Comparison of ENCODE assay signal across 7 mouse cellular contexts in genomic region chr3:87764506-87764905, GRCm38 (mm10). TPM values are rescaled to one million over a fixed set of nuclear protein-coding genes. Genes with fewer than 3 reads are reported as not detected.
A peak's percentile ranks its signal among the peaks of the same experiment; 100 is the strongest.
DNase-seq lines count a peak whose midpoint lies in the region; ATAC-seq lines count a peak whose summit lies in the region.

No protein-coding gene starts in this region.

- intact Hi-C loops in gastrocnemius, postnatal 36 days (cut with DNase I): no loop called here

- H3K36me3 ChIP-seq in neural tube, embryonic 11.5 days (ENCODE audit: control insufficient read depth, insufficient read depth, low read length): no peaks in the 10 kb centered on the region
- no peaks in the 10 kb centered on the region for H3K36me3 ChIP-seq in heart, embryonic 11.5 days (ENCODE audit: control insufficient read depth, insufficient read depth, low read length)

- WGBS in neural tube, embryonic 11.5 days: 37% methylated on average over 10 of the region's 10 CpGs
- WGBS in heart, embryonic 11.5 days (ENCODE audit: insufficient replicate concordance): 22% methylated on average over 10 of the region's 10 CpGs

- H3K4me3 ChIP-seq in neural tube, embryonic 11.5 days (ENCODE audit: low read depth, low read length): no peak overlapping the region
- H3K4me3 ChIP-seq in heart, embryonic 11.5 days (ENCODE audit: low read depth, low read length): peak overlapping the region; percentile 12; the same call in 1 of the 2 replicates

- no peak for ATAC-seq in neural tube, embryonic 11.5 days (ENCODE audit: insufficient read depth, low FRiP score, low TSS enrichment)
- no peak for ATAC-seq in heart, embryonic 11.5 days (replicated peaks; ENCODE audit: insufficient number of reproducible peaks, low FRiP score, low TSS enrichment)

- no peak overlapping the region for H3K9ac ChIP-seq in neural tube, embryonic 11.5 days (ENCODE audit: low read length)
- peak overlapping the region; percentile 49; the same call in 1 of the 2 replicates for H3K9ac ChIP-seq in heart, embryonic 11.5 days (ENCODE audit: low read depth, low read length)

- H3K4me2 ChIP-seq in neural tube, embryonic 11.5 days (ENCODE audit: low read depth): no peak overlapping the region
- peak overlapping the region; percentile 50 for H3K4me2 ChIP-seq in heart, embryonic 11.5 days

- no peak for DNase-seq in neural tube, embryonic 11.5 days (ENCODE audit: low spot score)
- no peak for DNase-seq in neural tube, embryonic 10.5 days (ENCODE audit: extremely low spot score, low spot score)
- peak; percentile 60 to 65 for DNase-seq in kidney, postnatal 25 days
- DNase-seq in skeletal muscle tissue, adult 2 months (ENCODE audit: low read depth, low spot score): peak; percentile 25
- DNase-seq in left cerebral cortex, adult 9 months (ENCODE audit: low spot score in 2 of 2): no peak
- no peak for DNase-seq in gastrocnemius, postnatal 36 days

- 0 out of 2 replicates have a peak overlapping the region, but pooled peaks have one; percentile 15 for H3K27ac ChIP-seq in neural tube, embryonic 11.5 days (ENCODE audit: low read depth, low read length)
- peak overlapping the region; percentile 86 for H3K27ac ChIP-seq in heart, embryonic 11.5 days (ENCODE audit: low read depth, low read length)

- H3K9me3 ChIP-seq in neural tube, embryonic 11.5 days (ENCODE audit: control insufficient read depth, low read length): no peaks in the 10 kb centered on the region
- H3K9me3 ChIP-seq in heart, embryonic 11.5 days (replicated peaks; ENCODE audit: control insufficient read depth, low read length): no peaks in the 10 kb centered on the region

- H3K27me3 ChIP-seq in neural tube, embryonic 11.5 days (ENCODE audit: control insufficient read depth, insufficient read depth, low read length): no peaks in the 10 kb centered on the region; the same call in none of the 2 replicates
- H3K27me3 ChIP-seq in heart, embryonic 11.5 days (ENCODE audit: control insufficient read depth, insufficient read depth, low read length): peaks cover 8% of the 10 kb centered on the region; the same call in 1 of the 2 replicates

- H3K4me1 ChIP-seq in neural tube, embryonic 11.5 days (ENCODE audit: control insufficient read depth, insufficient read depth, low read length): peaks cover 5% of the 10 kb centered on the region
- H3K4me1 ChIP-seq in heart, embryonic 11.5 days (ENCODE audit: control insufficient read depth, insufficient read depth, low read length): peaks cover 24% of the 10 kb centered on the region

RNA-seq across cellular contexts. Expression of gene Lrrc71, which starts 16.1 kb away (rescaled TPM):
- polyA plus RNA-seq in neural tube, embryonic 11.5 days (2014; fragmentation: Nextera tagmentation; extraction: Ambion mirVana): 0.24 and 0.31 TPM in 2 replicates
- polyA plus RNA-seq in heart, embryonic 11.5 days (2014; fragmentation: Nextera tagmentation; extraction: Ambion mirVana): 0.43 and 0.66 TPM in 2 replicates
- under 1 TPM; 0.20 to 0.49 TPM for total RNA-seq in gastrocnemius, postnatal 36 days (2021)

RNA-seq across cellular contexts. Expression of gene Ntrk1, which starts 30.5 kb away (rescaled TPM):
- 18.3 and 20.4 TPM in 2 replicates for polyA plus RNA-seq in neural tube, embryonic 11.5 days (2014; fragmentation: Nextera tagmentation; extraction: Ambion mirVana)
- polyA plus RNA-seq in heart, embryonic 11.5 days (2014; fragmentation: Nextera tagmentation; extraction: Ambion mirVana): 0.30 and 0.51 TPM in 2 replicates
- not detected for total RNA-seq in gastrocnemius, postnatal 36 days (2021)

RNA-seq across cellular contexts. Expression of gene Insrr, which starts 32.2 kb away (rescaled TPM):
- polyA plus RNA-seq in neural tube, embryonic 11.5 days (2014; fragmentation: Nextera tagmentation; extraction: Ambion mirVana): 0.45 and 0.87 TPM in 2 replicates
- 0.03 and 0.23 TPM in 2 replicates for polyA plus RNA-seq in heart, embryonic 11.5 days (2014; fragmentation: Nextera tagmentation; extraction: Ambion mirVana)
- total RNA-seq in gastrocnemius, postnatal 36 days (2021): not detected

RNA-seq across cellular contexts. Expression of gene Pear1, which starts 59.6 kb away (rescaled TPM):
- polyA plus RNA-seq in neural tube, embryonic 11.5 days (2014; fragmentation: Nextera tagmentation; extraction: Ambion mirVana): 9.2 and 10.2 TPM in 2 replicates
- 12.1 and 13.5 TPM in 2 replicates for polyA plus RNA-seq in heart, embryonic 11.5 days (2014; fragmentation: Nextera tagmentation; extraction: Ambion mirVana)
- total RNA-seq in gastrocnemius, postnatal 36 days (2021): 1 to 10 TPM; 4.8 to 8.3 TPM

Comparison
In these comparisons a context has a peak if more than half of its experiments do, and no peak if none do; other contexts are left out.
1. DNase-seq: peak in kidney, postnatal 25 days (2 of 2) and skeletal muscle tissue, adult 2 months (single experiment); none in neural tube, embryonic 11.5 days (single experiment), neural tube, embryonic 10.5 days (single experiment), left cerebral cortex, adult 9 months (0 of 2) and gastrocnemius, postnatal 36 days (0 of 2).
2. RNA of gene Ntrk1, which starts 30.5 kb away (polyA plus RNA-seq): 18.3 to 20.4 TPM in neural tube, embryonic 11.5 days; 0.30 to 0.51 TPM in heart, embryonic 11.5 days; every median in the first group is over 10 times any median in the second.